Mouse (Mus musculus) lung, postnatal 0 days (tissue): Measurements from ENCODE around the gene Tmem50b.

Experiments
- CTCF ChIP-seq: IDR thresholded peaks from 2 replicates; pipeline ENCODE4 v1.5.1; 2016; ENCODE audit warnings: antibody characterized with exemption, mild to moderate bottlenecking
- EP300 ChIP-seq: IDR thresholded peaks from 2 replicates; pipeline ENCODE4 v1.6.1; 2016; ENCODE audit warnings: antibody characterized with exemption, mild to moderate bottlenecking, control low read depth

GRCm38 (mm10) chr16:91639161-91639560 lies 41.6 kb upstream of the Tmem50b start:
- no peak for TF ChIP-seq CTCF
- TF ChIP-seq EP300, result no peak
